Mouse (Mus musculus) right cerebral cortex, adult 18-20 months (tissue): ENCODE measurements at regions not wholly inside any gene's neighbourhood (a gene's known extent, or its start where the extent isn't known, plus 50 kb on each side); places are given as distances from the start of the nearest gene placed in this dataset.

Source experiments
- DNase-seq: peaks from one replicate; pipeline ENCODE4 v3.0.0; 2022; ENCODE audit warnings: mixed read lengths

DNA sequence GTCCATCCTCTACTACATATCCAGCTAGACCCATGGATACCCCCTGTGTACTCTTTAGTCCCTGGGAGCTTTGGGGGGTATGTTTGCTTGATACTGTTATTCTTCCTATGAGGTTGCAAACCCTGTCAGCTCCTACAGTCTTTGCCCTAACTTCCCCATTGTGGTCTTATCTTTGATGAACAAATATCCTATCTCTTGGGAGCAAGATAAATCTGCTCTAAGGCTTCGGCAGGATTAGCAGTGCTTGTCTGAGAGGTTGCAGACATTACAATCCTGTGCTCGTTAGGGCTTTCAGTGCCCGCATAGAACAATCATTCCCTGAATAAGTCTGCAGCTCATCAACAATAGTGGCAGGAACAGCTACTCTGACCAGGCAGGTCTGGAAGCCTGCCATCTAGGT lies 1002.7 kb upstream of the Zeb2 start:
- DNase-seq: no peak

DNA sequence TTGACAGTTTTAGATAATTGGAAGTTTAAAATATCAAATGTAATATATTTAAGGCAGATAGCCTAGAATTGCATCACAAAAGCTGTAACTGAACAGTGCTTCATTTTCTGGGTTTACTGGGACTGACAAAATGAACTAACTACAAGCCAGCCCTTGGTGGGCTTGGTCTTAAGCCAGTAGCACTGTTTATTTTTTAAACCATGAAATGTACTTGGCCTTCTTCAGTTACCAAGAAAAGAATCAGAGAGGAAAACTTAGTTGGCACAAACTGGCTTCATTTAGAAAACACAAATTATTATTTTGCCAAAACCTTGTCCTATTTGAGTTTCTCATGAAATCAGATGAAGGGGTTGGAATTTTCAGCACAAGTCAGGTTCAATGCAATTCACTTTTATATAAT lies 989.8 kb upstream of the Zeb2 start:
- DNase-seq: no peak

DNA sequence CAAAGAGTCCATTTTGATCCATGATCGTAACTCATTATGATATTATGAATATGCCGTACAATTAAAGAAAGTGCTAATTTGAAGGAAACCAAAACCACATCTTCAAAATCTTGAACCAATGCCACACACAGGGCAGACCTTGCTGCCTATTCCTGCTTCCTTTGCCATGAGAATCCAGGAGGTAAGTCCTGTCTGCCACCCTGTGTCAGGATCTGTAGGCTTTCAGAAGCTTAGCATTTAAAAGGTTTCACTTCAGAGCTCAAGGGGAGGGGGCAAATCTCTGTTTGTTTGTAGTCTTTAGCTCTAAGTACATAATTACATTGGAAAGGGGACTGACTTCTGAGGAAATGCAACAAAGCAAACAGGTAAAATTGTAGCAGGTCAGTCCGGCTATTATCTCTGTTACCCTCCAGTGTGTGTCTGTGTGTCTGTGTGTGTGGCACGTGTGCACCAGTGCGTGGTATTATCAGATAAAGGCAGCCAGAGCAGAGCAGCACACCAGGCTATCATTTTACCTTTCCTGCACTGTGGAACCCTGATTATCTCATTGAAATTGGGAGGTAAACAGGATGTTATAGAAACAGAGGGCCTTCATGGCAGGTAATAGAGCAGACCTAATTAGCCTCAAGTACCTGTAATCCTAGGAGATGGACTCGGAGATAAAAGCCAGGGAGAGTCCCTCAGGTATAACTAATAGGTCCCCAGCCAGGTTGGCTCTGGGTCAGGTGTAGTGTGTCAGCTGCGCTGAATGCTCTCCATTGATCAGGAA lies 948.0 kb upstream of the Zeb2 start:
- DNase-seq: no peak

DNA sequence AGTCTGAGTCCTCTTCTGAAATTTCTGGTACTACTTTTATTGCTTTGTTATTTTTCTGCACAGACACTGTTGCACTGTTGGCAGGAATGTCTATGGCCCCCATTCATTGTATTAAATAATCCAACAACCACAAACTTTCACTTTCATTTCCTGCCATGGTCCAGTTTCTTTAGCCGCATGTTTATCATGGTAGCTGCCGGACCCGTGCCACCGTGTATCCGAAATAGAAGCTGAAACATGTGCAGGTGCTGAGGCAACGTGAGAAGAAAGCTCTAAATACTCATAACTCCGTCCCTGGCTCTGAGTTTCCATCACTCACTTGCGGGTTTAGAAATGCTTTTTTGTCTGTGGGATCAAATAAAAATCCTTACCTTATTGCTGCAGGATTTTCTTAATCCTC lies 938.5 kb upstream of the Zeb2 start:
- DNase-seq: no peak

DNA sequence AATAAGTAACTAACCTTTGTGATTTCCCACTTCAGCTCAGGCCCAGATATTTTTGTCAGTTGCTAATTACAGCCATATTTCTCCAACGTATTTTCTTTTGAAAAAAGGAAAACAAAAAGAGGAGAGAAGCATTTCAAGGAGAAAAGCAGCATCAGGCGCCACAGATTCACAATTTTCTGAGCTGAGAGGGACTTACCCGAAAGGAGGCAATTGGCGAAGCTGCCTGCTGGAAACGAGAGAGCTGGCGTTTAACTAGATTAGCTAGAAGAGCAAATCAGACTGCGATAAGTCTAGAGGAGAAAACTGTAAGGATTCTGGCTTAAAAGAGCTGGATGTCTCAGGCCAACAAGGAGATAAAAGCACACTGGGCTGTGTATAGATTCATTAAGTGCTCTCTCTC lies 937.7 kb upstream of the Zeb2 start:
- peak; percentile 1 for DNase-seq

DNA sequence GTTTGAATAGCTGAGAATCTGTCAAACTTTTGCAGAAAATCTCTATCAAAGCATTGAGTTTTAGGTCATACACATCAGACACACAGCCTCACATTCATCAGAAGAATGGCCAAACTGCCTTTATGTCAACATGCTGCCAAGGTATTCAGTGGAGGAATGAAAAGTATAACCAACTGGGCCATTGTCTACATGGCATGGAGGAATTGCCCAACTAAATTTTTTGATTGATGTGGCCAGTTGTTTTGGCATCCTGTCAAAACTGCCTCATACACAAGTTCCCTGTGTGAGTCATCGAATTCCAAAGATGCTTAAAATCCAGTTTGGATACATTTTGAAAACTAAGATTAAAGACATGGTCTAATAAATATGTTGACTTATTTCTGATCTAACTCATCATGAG lies 904.7 kb upstream of the Zeb2 start:
- no peak for DNase-seq

DNA sequence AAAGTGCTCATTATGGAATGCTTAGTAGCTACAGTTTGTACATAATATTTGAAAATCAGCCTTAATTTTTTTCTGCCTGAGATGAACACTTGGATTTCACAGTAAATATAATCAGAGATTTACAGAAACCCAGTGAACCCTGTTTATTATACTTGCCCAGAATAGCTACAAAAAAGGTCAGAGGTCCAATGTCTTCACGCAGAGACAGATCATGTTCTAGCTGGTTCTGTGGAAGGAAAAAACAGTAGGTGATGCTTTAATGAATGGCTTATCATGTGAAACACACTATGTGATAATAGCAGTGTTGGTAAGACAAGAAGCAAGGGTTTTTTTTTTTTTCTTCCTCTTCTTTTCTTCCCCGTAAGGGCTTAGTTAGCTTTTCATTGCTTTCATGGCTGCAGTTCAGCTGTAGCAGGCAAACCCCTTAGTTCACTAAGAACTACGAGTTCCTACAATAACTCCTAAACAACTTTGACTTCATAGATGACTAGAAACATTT lies 896.6 kb upstream of the Zeb2 start:
- DNase-seq: no peak

DNA sequence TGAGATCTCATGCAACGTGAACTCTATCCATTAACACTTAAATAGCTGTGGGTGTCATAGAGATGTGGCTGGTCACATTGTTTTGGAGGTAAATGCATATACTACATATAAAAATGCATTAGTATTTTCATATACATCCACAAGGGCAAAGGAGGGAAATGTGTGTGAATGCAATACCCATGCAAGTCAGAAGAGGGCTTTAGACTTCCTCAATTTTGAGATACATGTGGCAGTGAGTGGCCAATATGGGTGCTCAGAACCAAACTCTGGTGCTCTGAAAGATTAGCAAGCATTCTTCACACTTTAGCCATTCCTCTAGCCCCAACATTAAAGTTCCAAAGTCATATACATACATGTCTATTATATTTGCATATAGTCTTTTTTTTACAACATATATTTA lies 895.5 kb upstream of the Zeb2 start:
- DNase-seq: no peak

DNA sequence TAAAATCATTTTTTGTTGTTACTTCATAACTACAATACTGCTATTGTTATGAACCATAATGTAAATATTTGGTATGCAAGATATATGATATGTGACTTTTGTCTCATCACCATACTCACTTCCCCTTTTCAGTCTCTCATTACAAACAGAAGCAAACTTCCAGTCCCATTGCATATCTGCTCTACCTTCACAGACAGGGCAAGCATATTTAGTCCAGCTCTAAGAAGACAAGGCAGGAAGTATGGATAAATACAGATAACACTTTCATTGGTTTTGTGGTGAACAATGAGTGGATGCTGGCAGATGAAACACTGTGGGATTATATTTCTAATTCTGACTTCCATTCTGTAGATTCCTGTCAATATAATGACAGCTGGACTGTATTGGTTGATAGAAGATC lies 858.0 kb upstream of the Zeb2 start:
- no peak for DNase-seq

DNA sequence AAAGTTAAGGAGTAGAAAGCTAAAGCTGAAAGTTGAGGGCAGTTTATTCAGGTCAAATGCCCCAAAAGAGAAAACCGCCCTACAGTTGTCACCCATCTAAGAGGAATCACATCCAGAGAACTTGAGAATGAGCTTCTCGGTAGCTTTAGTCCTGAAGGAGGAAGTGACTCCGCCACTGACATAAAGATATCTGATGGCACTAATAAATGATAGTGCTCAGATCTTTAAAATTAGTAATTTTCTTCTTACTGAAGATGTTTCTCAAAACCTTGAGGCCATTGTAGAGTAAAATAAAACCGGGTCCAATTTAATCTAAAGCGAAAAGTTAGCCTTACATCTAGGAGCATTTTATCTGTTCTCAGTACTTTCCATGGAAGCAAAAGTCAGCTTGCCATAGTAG lies 851.4 kb upstream of the Zeb2 start:
- DNase-seq: no peak

DNA sequence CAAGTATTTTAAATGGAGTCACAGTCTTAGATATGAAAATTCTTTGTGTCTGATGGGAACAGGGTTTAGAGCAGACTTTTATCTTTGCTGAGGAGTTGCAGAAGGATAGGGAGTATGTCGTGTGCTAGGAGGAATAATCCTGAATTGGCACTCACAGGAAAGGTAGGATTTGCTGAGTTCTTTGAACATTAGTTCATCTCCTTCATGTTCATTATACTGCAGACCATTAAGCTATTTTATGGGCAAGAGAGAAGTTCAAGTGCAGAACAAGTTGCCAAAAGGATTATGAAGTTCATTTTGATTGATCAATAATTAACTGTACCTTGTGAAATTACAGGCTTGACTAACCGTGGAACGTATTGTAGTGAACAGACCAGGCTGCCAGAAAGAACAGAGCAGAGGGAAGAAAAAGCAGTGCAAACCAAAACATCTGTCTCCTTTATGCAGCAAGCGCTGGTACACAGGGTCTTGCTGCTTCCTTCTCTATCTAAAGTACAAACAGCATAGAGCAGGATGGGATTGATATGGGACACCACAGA lies 839.7 kb upstream of the Zeb2 start:
- DNase-seq: no peak

DNA sequence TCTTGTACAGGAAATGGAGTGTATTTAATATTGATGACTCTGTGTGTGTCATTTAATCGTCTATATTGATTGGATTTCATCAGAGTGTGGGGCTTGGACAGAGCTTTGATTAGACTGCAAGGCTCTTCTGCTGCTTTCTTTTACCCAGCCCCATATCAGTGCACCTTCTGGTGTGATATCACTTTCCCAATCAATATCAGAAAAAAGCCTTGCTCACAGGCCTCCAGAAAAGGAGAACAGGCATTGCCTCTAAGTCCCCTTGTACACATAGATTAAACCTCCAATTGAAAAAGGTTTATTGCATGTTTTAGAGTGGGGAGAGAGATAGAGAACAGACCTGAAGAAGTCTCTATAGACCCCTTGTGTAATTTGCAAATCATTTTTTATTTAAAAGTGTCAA lies 831.6 kb upstream of the Zeb2 start:
- DNase-seq: no peak

DNA sequence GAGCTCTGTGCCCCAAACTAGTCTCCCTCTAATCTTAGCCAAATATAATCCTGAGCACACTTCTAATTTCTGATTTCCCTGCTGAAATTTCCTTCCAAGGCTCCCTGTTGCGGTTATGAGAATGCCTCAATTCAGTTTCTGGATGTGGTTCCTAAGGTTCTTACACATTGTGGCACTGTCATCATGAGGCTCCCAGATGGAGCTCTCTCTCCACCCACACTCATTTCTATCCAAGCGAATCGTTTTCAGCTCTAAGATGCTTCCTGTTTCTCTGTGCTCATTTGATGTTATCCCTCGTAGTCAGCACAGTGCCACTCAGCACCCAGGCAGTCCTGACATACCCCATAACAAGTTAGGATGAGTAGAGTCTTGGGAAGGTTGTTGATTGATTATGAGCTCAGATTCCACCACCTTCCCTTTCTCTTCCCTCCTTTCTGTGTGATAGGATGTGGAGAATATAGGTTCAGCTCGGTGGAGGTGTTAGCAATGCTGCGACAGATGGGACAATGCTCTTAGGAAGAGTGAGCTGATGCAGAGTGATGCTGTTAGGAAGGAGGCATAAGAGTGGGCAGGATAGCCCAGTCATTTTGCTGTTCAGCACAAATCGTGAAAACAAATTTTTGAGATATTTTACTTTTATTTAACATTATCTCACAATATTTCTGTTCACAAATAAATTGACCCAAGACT lies 808.7 kb upstream of the Zeb2 start:
- peak; percentile 51 for DNase-seq

DNA sequence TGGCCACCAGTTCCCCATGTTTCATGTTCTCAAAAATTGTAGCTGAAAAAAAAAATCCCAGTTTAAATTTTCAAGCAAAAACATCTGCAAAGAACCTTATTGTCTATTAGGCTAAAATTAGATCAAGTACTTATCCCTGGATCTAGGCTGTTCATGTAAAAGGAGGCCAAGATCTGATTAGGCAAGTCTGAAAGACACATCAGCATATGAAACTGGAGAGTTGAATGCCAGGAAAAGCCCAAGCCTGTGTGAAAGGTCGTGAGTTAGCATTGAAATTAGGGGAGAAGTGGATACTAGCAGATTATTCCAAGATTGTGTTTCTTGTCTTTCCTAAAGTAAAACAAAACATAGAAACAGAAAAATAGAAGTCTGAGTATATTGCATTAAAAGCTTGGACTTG lies 791.7 kb upstream of the Zeb2 start:
- DNase-seq: no peak

DNA sequence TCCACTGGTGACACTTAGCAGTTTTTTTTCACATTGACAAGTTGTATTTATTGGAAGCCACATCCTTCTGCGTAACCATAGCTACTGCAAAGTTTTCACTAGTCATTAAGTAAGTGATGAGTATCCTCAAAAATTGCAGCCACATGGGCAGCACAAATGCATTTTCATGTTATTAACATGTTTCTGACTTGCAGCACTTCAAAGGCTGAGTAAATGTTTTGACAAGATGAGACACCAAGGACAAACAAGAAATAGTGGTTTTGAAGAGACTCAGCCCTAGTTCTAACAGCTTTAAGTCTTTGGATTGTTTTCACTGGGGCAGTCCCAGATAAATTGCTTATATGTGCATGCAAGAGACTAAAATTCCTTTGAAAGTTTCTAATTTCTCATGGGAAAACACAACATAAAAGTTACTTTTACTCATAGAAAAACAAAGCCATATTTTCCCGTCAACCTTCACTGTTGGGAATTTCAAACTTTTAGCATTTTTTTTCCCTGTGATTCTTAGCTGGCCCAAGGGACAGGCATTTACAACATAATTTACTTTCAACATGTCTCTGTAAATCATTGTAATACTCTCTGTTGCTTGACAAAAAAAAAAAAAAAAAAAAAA lies 787.5 kb upstream of the Zeb2 start:
- no peak for DNase-seq

DNA sequence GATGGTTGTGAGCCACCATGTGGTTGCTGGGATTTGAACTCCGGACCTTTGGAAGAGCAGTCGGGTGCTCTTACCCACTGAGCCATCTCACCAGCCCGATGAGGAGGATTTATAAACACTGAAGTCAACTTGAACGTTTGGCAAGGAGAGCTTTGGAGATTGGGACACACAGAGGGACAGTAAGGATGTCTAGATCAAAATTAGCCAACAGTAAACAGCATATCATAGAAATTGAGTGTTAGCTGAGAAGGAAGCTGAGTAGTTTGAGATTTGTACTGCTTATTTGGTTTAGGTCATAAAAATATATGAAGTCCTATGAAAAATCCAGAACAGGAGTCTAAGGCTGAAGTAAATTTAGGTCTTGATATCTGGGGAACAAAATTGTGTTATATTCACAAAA lies 786.9 kb upstream of the Zeb2 start:
- no peak for DNase-seq

DNA sequence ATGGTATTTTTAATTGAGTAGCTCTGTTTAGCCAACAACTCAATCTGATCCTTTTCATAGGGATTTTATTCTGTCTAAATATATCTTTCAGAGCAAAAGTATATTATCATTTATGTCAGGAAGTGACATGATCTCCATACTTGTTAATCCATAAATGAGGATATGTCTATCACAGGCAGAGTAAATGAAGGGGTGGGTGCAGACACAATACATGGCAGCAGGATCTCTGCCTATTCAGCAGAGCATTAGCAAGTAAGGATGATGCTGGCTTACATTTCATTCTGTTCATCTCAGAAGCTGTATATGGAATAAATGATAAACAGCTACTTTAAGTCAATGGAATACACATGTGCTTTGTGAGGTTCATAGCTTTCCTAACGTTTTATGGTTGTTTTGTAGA lies 786.2 kb upstream of the Zeb2 start:
- DNase-seq: no peak

DNA sequence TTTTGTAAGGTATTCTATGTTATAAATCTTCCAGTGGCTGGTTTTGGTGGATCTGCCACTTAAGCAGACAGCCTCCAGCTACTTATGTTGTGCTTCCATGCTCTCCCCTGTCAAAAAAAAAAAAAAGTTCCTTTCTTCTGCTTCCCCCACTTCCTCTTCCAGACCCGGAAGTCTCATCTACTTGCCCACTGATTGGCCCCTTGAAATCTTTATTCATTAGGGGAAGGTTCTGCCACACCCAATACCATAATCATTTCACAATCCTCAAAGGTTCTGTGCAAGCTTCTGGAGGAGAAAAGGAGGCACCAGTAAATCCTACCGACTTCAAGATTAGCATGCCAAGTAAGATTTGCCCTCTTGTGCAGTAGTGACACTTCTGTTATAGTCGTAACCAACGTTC lies 784.7 kb upstream of the Zeb2 start:
- DNase-seq: no peak

DNA sequence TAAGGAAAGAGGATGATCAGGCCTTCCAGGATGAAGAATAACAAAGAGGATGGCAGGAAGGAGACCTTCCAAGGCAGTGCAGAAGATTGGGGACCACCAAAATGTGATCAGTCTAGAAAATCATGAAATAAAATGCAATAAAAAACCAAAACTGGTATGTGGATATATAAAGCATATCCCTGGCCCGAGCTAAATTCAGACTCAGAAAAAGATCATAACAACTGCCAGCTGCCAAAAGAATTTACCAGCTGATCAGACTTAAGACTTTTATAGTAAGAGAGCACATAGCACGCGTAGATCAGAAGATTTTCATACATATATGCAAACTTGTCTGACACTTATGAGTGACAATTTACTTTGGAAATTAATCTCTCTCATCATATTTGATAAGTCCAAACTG lies 767.5 kb upstream of the Zeb2 start:
- peak; percentile 3 for DNase-seq

DNA sequence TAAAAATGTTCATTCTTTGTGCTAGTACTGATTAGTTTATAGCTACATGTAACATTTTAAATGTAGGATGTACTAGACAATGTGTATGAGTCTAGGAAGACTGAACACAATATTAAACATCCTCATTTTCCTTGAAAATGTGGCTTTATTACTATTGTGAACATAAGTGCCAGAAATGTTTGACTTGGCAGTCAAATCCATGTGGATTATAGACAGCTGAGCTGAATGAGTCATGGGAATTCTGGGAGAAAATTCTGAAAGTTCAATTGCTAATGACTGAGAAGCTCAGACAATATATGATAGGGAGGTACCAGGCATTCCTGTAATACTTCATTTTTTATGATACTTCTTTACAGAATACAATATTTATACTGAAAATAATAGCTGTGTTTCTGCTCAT lies 761.5 kb upstream of the Zeb2 start:
- DNase-seq: no peak

DNA sequence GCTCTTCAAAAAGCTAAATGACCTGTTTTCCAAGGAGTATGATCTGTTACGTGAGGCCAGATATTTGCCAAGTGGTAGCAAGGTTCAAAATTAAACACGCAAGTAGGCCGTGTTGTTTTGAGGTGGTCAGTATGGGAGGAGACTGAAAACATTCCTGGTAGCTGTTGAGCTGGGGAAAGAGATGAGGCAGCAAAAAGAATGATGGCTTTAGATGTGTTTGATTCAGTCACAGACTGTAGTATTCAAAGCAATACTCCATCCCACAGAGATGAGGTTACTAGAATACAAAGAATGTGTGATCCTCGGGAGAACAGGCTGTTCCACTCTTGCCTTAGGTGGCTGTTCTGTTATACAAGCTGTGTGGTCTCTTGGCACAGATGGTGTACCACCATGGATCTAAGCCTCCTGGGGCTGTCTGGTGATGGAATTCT lies 742.7 kb upstream of the Zeb2 start:
- peak; percentile 1 for DNase-seq

DNA sequence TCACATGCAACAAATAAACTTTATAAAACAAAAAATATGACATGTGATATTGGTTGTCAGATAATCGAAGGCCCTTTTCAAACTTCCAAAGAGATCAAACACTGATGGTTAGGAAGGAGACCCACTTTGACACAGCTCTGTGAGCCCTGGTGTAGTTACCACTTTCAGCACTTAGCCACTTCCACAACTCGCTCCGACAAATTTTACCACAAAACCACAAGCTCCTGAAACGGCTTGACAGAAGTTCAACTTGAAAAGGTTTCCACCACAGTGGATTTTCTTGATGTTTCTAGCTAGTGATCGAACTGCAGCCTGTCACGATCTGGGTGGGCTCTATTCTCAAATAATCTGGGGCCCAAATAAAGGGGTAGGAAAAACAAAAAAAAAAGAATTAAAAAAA lies 742.2 kb upstream of the Zeb2 start:
- no peak for DNase-seq

DNA sequence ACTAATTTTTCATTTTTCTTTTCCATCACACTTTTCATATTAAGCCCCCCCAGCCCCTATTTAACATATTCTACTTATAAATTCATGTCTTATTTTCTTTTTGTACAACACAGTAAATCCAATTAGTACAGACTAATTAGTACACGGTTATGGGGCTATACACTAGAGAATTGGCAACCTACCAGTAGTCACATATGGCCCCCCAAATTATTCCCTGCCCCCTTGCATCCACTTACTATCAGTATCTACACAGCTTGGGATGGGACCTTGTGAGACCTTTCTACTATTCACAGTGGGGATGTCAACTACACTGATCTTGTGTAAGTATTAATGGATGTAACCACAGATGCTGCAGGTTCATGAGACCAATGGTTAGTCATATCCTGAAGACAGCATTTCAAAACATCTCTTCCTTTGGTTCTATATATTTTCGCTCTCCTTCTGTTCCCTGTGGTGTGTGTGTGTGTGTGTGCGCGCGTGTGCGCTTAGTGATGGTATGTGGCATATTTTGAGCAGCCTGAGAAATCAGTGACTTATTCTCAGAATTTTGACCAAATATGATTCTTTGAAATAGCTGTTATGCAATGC lies 732.9 kb upstream of the Zeb2 start:
- DNase-seq: no peak

DNA sequence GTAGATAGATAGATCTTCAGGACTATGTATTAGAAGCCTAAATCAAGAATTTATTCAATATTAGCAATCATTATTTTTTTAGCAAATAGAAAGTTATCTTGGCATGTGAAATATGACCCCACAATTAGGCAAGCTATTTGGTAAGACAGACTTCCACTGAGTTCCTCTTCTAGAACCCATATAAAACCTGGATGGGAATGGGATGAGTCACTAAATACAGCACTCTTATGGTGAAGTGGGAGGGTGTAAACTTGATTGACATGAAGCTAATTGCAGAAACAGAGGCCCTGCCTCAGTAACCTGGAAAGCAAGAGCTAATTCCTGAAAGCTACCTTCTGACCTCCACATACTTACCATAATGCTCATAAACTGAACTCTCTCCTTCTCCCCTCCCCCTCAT lies 723.2 kb upstream of the Zeb2 start:
- DNase-seq: no peak
